Mouse (Mus musculus) neural tube, embryonic 12.5 days (tissue): ENCODE data around the gene Tctex1d2. TPM values are rescaled to one million over a fixed set of nuclear protein-coding genes. Genes with fewer than 3 reads are reported as not detected.

ENCODE experiments used
- ATAC-seq: fragments of 200-750 bp; cut with Nextera tagmentation; 2 replicates; pipeline ENCODE4 v1.8.0; 2017; ENCODE audit warnings: low read depth, mild to moderate bottlenecking, moderate TSS enrichment, moderate library complexity; ENCODE audit not compliant: low FRiP score
- H3K27ac ChIP-seq: fragments of 300-500 bp; sonication (generic); 2 replicates; pipeline ENCODE4 v1.5.1; 2016
- H3K27me3 ChIP-seq: fragments of 300-500 bp; sonication (generic); replicated peaks from 2 replicates; pipeline ENCODE4 v1.6.1; 2016; ENCODE audit warnings: mild to moderate bottlenecking
- H3K36me3 ChIP-seq: fragments of 300-500 bp; sonication (generic); 2 replicates; pipeline ENCODE4 v1.6.1; 2016; ENCODE audit warnings: mild to moderate bottlenecking
- H3K4me1 ChIP-seq: fragments of 300-500 bp; sonication (generic); 2 replicates; pipeline ENCODE4 v1.6.1; 2016
- H3K4me2 ChIP-seq: fragments of 300-500 bp; sonication (generic); replicated peaks from 2 replicates; pipeline ENCODE4 v1.6.1; 2016; ENCODE audit warnings: mild to moderate bottlenecking
- H3K4me3 ChIP-seq: fragments of 300-500 bp; sonication (generic); 2 replicates; pipeline ENCODE4 v1.5.1; 2016
- H3K9ac ChIP-seq: fragments of 300-500 bp; sonication (generic); 2 replicates; pipeline ENCODE4 v1.6.1; 2016; ENCODE audit warnings: mild to moderate bottlenecking
- H3K9me3 ChIP-seq: fragments of 300-500 bp; sonication (generic); 2 replicates; pipeline ENCODE4 v1.6.1; 2016; ENCODE audit warnings: mild to moderate bottlenecking
- WGBS: fragments of 180-500 bp; shearing (Covaris S2); methylation state at CpG from one replicate; pipeline ENCODE4 v1.1.7; 2016; 5-methylcytosine and 5-hydroxymethylcytosine counted together
- polyA plus RNA-seq: library from polyadenylated mRNA; unstranded; fragments of >200 nt; fragmentation: Nextera tagmentation; extraction: Ambion mirVana; gene quantifications from 2 replicates; pipeline ENCODE4 v1.2.1, GENCODE M21; 2016

Gene Tctex1d2
- polyA plus RNA-seq, 1 experiment from 2014 or later, result 29.9 TPM

GRCm38 (mm10) chr16:32456761-32457160 lies 37.3 kb downstream of the Tctex1d2 start:
- H3K4me1 ChIP-seq, result no peaks in the 10 kb centered on the region
- no peak for ATAC-seq
- no peak overlapping the region for H3K27ac ChIP-seq
- WGBS, result 98% methylated on average over 1 of the region's 1 CpGs
- H3K36me3 ChIP-seq, result peaks cover 29% of the 10 kb centered on the region
- H3K9ac ChIP-seq, result no peak overlapping the region
- H3K4me2 ChIP-seq, result no peak overlapping the region
- no peak overlapping the region for H3K4me3 ChIP-seq
- H3K27me3 ChIP-seq, result no peaks in the 10 kb centered on the region
- no peaks in the 10 kb centered on the region for H3K9me3 ChIP-seq

GRCm38 (mm10) chr16:32457589-32458386 lies 38.3 kb downstream of the Tctex1d2 start:
- Histone ChIP-seq H3K27ac (no peak overlapping the region), H3K36me3 (peaks cover 22% of the 10 kb centered on the region), H3K4me3 (no peak overlapping the region), H3K4me2 (no peak overlapping the region), H3K4me1 (no peaks in the 10 kb centered on the region), H3K9me3 (no peaks in the 10 kb centered on the region), H3K27me3 (no peaks in the 10 kb centered on the region), H3K9ac (no peak overlapping the region)
- WGBS, result 69% methylated on average over 10 of the region's 10 CpGs
- no peak for ATAC-seq

GRCm38 (mm10) chr16:32460518-32460917 lies 41.0 kb downstream of the Tctex1d2 start:
- peaks cover 20% of the 10 kb centered on the region for H3K36me3 ChIP-seq
- WGBS, result 68% methylated on average over 4 of the region's 4 CpGs
- H3K27ac ChIP-seq, result no peak overlapping the region
- H3K9me3 ChIP-seq, result no peaks in the 10 kb centered on the region
- H3K4me1 ChIP-seq, result no peaks in the 10 kb centered on the region
- no peak overlapping the region for H3K4me2 ChIP-seq
- no peak overlapping the region for H3K9ac ChIP-seq
- no peak overlapping the region for H3K4me3 ChIP-seq
- ATAC-seq, result no peak
- no peaks in the 10 kb centered on the region for H3K27me3 ChIP-seq

- Histone ChIP-seq H3K4me1 (no peaks in the 10 kb centered on the region), H3K9ac (no peak overlapping the region), H3K4me2 (no peak overlapping the region), H3K36me3 (peaks cover 14% of the 10 kb centered on the region), H3K4me3 (no peak overlapping the region), H3K27me3 (no peaks in the 10 kb centered on the region), H3K9me3 (no peaks in the 10 kb centered on the region), H3K27ac (no peak overlapping the region)
- 97% methylated on average over 5 of the region's 5 CpGs for WGBS
- ATAC-seq, result no peak
Measured at GRCm38 (mm10) chr16:32461713-32462112, 42.2 kb downstream of the Tctex1d2 start.

- no peaks in the 10 kb centered on the region for H3K4me1 ChIP-seq
- no peak for ATAC-seq
- WGBS, result 95% methylated on average over 16 of the region's 16 CpGs
- H3K9me3 ChIP-seq, result no peaks in the 10 kb centered on the region
- H3K9ac ChIP-seq, result no peak overlapping the region
- H3K4me2 ChIP-seq, result no peak overlapping the region
- H3K36me3 ChIP-seq, result peaks cover 19% of the 10 kb centered on the region
- no peak overlapping the region for H3K4me3 ChIP-seq
- H3K27me3 ChIP-seq, result no peaks in the 10 kb centered on the region
- H3K27ac ChIP-seq, result no peak overlapping the region
Measured at GRCm38 (mm10) chr16:32462950-32463349, 43.4 kb downstream of the Tctex1d2 start.

GRCm38 (mm10) chr16:32463426-32463825 lies 43.9 kb downstream of the Tctex1d2 start:
- Histone ChIP-seq H3K9ac (no peak overlapping the region), H3K36me3 (peaks cover 20% of the 10 kb centered on the region), H3K9me3 (no peaks in the 10 kb centered on the region), H3K27me3 (no peaks in the 10 kb centered on the region), H3K4me2 (no peak overlapping the region), H3K4me1 (no peaks in the 10 kb centered on the region), H3K4me3 (no peak overlapping the region), H3K27ac (no peak overlapping the region)
- 58% methylated on average over 2 of the region's 2 CpGs for WGBS
- no peak for ATAC-seq

- Histone ChIP-seq H3K27ac (no peak overlapping the region), H3K27me3 (no peaks in the 10 kb centered on the region), H3K36me3 (peaks cover 24% of the 10 kb centered on the region), H3K4me1 (no peaks in the 10 kb centered on the region), H3K4me3 (no peak overlapping the region), H3K9ac (no peak overlapping the region), H3K9me3 (no peaks in the 10 kb centered on the region), H3K4me2 (no peak overlapping the region)
- 0% methylated on average over 1 of the region's 1 CpGs for WGBS
- no peak for ATAC-seq
Measured at GRCm38 (mm10) chr16:32464908-32465307, 45.4 kb downstream of the Tctex1d2 start.

- Histone ChIP-seq H3K27me3 (no peaks in the 10 kb centered on the region), H3K9me3 (no peaks in the 10 kb centered on the region), H3K4me3 (no peak overlapping the region), H3K9ac (no peak overlapping the region), H3K27ac (no peak overlapping the region), H3K36me3 (peaks cover 47% of the 10 kb centered on the region), H3K4me1 (no peaks in the 10 kb centered on the region), H3K4me2 (no peak overlapping the region)
- 79% methylated on average over 3 of the region's 3 CpGs for WGBS
- no peak for ATAC-seq
Measured at GRCm38 (mm10) chr16:32468488-32468887, 49.0 kb downstream of the Tctex1d2 start.

GRCm38 (mm10) chr16:32469404-32470105 lies 50.1 kb downstream of the Tctex1d2 start:
- H3K36me3 ChIP-seq, result peaks cover 42% of the 10 kb centered on the region
- 83% methylated on average over 5 of the region's 5 CpGs for WGBS
- no peaks in the 10 kb centered on the region for H3K4me1 ChIP-seq
- H3K4me3 ChIP-seq, result no peak overlapping the region
- H3K9ac ChIP-seq, result no peak overlapping the region
- H3K4me2 ChIP-seq, result no peak overlapping the region
- no peak for ATAC-seq
- H3K27me3 ChIP-seq, result no peaks in the 10 kb centered on the region
- no peak overlapping the region for H3K27ac ChIP-seq
- no peaks in the 10 kb centered on the region for H3K9me3 ChIP-seq

GRCm38 (mm10) chr16:32472276-32473015 lies 52.9 kb downstream of the Tctex1d2 start:
- no peaks in the 10 kb centered on the region for H3K4me1 ChIP-seq
- H3K4me2 ChIP-seq, result no peak overlapping the region
- H3K9me3 ChIP-seq, result no peaks in the 10 kb centered on the region
- H3K27ac ChIP-seq, result no peak overlapping the region
- H3K36me3 ChIP-seq, result peaks cover 32% of the 10 kb centered on the region
- no peaks in the 10 kb centered on the region for H3K27me3 ChIP-seq
- H3K4me3 ChIP-seq, result no peak overlapping the region
- ATAC-seq, result no peak
- WGBS, result 67% methylated on average over 7 of the region's 7 CpGs
- H3K9ac ChIP-seq, result no peak overlapping the region

- Histone ChIP-seq H3K36me3 (peaks cover 4% of the 10 kb centered on the region; the same call in 1 of the 2 replicates), H3K27ac (no peak overlapping the region), H3K9me3 (no peaks in the 10 kb centered on the region), H3K4me1 (no peaks in the 10 kb centered on the region), H3K4me2 (no peak overlapping the region), H3K4me3 (no peak overlapping the region), H3K9ac (no peak overlapping the region), H3K27me3 (no peaks in the 10 kb centered on the region)
- ATAC-seq, result no peak
- WGBS, result 89% methylated on average over 6 of the region's 6 CpGs
Measured at GRCm38 (mm10) chr16:32477315-32477714, 57.8 kb downstream of the Tctex1d2 start.
